Mouse (Mus musculus) Muller cell, postnatal 12 days (primary cell): Measurements from ENCODE around the gene Lsamp.
"Not testable (repeated sequence)": the region's sequence is repeated elsewhere in the genome, so short reads cannot be mapped to it uniquely, and the experiment has no call there.

Source experiments
- DNase-seq: peaks from one replicate; pipeline ENCODE4 v3.0.0-alpha.2; 2015; ENCODE audit errors: inconsistent ontology term

Lsamp gene

GRCm38 (mm10) chr16:41917057-41917821 lies 1933.1 kb downstream of the Lsamp start:
- DNase-seq: no peak

DNA sequence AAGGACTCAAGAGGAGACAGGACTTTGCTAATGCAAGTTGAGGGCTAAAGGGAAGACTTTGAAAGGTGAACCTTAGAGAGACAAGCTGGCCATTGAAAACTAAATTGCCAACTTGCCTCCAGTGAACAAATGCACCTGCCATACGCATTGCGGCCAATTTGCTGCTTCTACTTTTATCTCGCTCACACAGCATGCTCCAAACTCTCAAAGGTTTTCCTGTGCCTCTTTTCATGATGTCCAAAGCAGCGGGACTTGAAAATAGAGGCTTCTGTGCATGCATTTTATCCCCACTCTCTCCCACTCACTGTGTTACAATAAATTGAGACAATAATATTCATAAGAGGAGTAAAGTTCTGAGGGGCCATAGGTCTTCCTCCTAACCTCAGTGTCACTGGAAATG lies 1945.4 kb downstream of the Lsamp start:
- no peak for DNase-seq

GRCm38 (mm10) chr16:41935701-41936100 lies 1951.5 kb downstream of the Lsamp start:
- no peak for DNase-seq

DNA sequence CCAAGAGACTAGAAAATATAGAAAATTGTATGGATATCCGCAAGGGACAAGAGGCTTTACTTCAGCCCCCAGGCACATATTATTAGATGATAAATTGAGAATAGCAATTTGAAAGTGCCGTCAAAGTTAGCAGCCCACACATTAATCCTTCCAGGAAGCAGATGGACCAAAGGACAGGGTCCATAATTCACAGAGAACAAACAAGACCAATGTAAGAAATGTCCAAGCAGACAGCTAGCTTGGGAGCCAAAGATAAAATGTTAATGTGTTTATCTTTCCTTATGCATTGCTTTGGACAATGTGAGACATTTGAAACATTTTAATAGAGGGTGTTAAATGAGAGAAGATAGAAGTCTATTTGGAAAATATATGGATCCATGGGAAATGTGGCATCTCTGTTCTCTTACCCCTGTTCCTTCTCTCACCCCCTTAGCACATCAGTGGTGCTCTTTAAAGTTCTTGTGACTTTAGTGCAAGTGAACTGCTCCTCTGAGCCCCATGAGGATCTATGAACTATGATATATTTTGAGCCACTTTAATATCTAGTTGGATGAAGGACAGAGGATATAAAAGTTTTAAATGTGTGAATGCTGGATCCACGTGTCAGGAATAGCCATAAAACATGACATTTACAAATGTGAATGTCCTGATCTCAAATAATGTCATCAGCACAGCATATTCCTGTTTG lies 1952.9 kb downstream of the Lsamp start:
- DNase-seq: no peak

DNA sequence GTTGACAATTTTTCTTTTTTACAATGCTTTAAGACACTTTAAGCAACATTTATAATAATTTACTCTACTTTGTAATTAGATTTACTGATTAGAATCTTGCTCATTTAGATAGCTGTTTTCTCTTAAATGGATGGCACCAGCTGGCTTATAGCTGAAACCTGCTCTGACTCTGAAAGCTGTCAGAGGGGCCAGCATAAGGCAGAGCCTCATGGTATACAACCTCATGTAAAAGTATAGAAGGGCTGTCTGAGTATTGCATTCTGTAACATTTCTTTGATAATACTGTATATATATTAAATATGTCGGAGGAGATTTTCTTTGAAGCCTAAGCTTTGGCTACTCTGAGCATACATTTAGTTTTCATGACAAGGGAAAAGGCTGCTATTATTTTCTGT lies 1953.4 kb downstream of the Lsamp start:
- no peak for DNase-seq

DNA sequence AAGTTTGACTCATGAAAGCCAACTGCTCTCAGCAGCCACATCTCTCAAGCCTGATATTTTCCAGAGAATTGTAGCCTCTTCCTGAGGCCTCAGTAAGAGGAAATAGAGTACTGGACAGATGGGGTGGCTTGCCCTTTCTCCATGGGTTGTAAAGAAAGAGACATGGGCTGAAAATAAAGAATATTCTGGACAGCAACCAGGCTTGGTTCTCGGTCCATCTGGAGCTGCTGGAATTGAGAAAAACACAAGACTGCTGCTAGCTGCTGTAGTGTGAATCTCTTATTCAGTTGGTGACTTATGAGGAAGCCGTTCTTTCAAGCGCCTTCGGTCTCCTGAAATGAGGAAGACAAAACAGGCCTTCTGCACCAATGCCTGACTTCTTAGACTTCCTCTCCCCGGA lies 1954.1 kb downstream of the Lsamp start:
- DNase-seq: no peak

DNA sequence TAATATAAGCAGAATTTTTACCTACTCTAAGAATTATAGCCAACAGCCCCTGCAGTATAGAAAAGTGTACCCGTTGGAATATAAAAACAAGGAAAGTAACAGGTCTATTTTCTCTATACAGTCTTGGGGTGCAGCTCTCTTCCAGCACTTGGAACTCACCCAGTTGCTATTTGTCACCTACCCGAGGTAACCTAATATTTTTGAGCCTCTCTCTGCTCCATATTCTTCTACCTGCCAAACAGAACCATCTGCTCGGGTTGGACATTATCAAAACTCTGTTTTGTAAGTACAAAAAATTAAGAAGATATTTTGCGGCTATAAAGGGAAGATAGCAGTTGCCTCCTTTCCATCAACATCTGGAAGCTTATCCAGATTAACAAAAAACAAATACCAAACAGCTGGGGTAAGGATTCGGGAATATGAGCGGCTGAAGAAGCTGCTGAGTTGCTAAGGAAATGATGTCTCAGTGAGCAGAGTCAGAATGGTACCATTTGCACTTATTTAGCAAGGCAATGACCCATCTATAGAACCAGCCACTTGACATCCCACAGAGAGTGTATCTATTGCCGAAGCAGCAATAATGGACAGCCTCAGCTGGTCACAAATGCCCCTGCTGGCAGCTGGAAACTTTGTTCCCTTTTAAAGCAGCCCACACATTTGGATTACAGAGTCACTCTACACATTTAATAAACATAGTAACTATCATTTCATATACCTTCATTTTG lies 1957.6 kb downstream of the Lsamp start:
- no peak for DNase-seq

DNA sequence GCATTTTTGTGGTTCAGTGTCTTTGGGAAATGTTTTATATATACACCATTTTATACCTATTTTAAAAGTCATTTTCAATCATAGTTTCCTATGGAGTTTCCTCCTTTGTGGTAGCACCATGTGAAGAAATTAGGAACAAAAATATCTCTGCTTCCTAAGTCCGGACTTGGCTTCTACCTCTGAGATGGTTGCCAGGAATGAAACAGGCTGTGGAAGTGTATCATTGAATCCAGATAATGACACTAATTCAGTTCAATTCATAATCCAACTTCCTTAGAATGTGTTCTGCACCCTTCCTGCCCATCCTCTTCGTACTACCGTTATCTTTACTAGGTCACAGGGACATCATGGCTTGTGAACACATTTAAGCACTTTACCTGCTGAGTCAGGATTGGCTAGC lies 1973.7 kb downstream of the Lsamp start:
- no peak for DNase-seq

DNA sequence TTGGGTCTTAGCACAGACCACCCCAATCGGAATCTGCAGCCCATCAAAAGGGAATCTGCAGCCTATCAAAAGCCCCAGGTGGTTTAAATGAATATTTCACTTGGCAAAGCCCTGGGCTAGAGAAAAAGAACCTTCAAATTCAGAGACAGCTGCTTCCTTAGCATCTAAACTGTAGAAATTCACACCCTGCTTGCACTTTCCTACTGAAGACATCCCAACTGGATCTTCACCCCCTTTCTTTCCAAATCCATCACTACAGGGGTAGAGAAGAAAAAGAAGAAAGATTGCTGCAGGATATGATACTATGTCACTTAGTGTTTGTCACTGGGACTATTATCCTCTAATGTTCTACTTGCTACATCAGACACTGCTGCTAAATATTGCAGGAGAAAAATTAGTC lies 1981.5 kb downstream of the Lsamp start:
- DNase-seq: no peak

GRCm38 (mm10) chr16:41969215-41969614 lies 1985.1 kb downstream of the Lsamp start:
- peak; percentile 12 for DNase-seq

GRCm38 (mm10) chr16:41974866-41975719 lies 1990.9 kb downstream of the Lsamp start:
- no peak for DNase-seq

- DNase-seq: no peak
Measured at GRCm38 (mm10) chr16:41976897-41977296, 1992.7 kb downstream of the Lsamp start.

- no peak for DNase-seq
Measured at GRCm38 (mm10) chr16:41996956-41997355, 2012.8 kb downstream of the Lsamp start.

DNA sequence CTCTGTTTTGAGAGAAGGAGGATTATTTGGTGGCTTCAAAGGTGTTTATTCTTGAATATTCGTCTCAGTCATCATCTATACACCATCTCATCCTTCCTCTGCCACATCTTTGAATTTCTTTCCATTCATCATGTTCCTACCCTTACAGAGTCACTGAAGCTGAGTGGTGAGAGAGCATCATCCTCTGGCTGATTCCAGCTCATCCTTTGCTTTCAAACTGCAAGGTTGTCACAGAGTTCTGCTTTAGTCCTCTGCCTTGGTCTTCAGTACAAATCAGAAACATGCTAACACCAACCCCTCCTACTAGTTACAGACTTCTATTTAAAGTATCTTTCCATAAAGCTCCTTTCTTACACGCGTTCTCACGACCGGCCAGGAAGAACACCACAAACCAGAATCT lies 2018.8 kb downstream of the Lsamp start:
- no peak for DNase-seq

- DNase-seq: not testable (repeated sequence)
Measured at GRCm38 (mm10) chr16:42003506-42003905, 2019.3 kb downstream of the Lsamp start.

- no peak for DNase-seq
Measured at GRCm38 (mm10) chr16:42004166-42004565, 2020.0 kb downstream of the Lsamp start.

GRCm38 (mm10) chr16:42014937-42015336 lies 2030.8 kb downstream of the Lsamp start:
- no peak for DNase-seq

- no peak for DNase-seq
Measured at GRCm38 (mm10) chr16:42015443-42015842, 2031.3 kb downstream of the Lsamp start.

- peak; percentile 47 for DNase-seq
Measured at GRCm38 (mm10) chr16:42016791-42017643, 2032.9 kb downstream of the Lsamp start.

DNA sequence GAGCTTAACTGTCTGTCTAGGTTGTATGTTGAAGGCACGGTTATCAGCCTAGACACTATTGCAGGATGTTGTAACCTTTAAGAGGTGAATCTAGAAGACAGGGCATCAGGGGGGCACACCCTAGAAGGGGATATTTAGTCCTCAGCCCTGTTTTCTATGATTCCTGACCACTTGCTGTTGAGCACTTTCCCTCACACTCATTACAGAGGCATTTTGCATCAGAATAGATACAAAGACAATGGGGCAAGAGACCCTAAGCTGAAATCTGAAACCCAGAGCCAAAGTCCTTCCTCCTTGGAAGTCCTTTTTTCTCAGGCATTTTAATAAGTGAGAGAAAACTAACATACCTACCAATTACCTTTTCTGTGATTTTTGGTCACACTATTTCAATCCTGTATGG lies 2038.4 kb downstream of the Lsamp start:
- no peak for DNase-seq

GRCm38 (mm10) chr16:42032030-42032429 lies 2047.9 kb downstream of the Lsamp start:
- DNase-seq: no peak
